Mouse (Mus musculus): ENCODE results near the gene Ing2. TPM values are rescaled to one million over a fixed set of nuclear protein-coding genes. Genes with fewer than 3 reads are reported as not detected.
A peak's percentile ranks its signal among the peaks of the same experiment; 100 is the strongest.

Ing2 gene
- polyA plus RNA-seq, 1 experiment from 2014 or later: 15.9 TPM

GRCm38 (mm10) chr8:47691831-47692230 is 16.5 kb upstream of the Ing2 start:
- Histone ChIP-seq H3K4me1 (peaks cover 7% of the 10 kb centered on the region; the same call in 1 of the 2 replicates), H3K9ac (no peak overlapping the region), H3K36me3 (no peaks in the 10 kb centered on the region), H3K4me3 (no peak overlapping the region), H3K27ac (no peak overlapping the region), H3K4me2 (replicated peaks) (no peak overlapping the region), H3K9me3 (replicated peaks) (peaks cover 7% of the 10 kb centered on the region; the same call in 1 of the 2 replicates), H3K27me3 (peaks cover 8% of the 10 kb centered on the region; the same call in 1 of the 2 replicates)
- no peak for ATAC-seq (ENCODE audit: low FRiP score)
- WGBS: 76% methylated on average over 9 of the region's 10 CpGs

DNA sequence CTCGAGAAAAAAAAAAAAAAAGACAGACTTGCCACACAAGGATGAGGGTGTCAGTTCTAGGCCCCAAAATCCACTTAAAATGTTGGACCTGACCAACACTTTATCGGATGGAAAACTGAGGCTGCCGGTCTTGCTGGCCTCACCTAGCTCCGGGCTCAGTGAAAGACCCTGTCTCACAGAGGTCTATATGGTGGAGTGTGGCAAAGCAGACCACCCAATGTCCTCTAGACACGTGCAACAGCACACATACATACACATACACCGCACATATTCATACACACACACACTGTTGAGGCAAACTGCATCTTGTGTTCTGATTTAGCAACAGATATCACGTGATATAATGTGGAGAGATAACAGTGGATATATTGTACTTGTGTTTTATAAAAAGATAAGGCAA is 15.9 kb upstream of the Ing2 start:
- H3K9ac ChIP-seq: no peak overlapping the region
- ATAC-seq (ENCODE audit: low FRiP score): no peak
- peak overlapping the region; percentile 53; the same call in 1 of the 2 replicates for H3K4me2 ChIP-seq (replicated peaks)
- peaks cover 7% of the 10 kb centered on the region; the same call in 1 of the 2 replicates for H3K9me3 ChIP-seq (replicated peaks)
- peaks cover 7% of the 10 kb centered on the region; the same call in 1 of the 2 replicates for H3K4me1 ChIP-seq
- no peak overlapping the region for H3K4me3 ChIP-seq
- WGBS: 47% methylated on average over 7 of the region's 7 CpGs
- peaks cover 8% of the 10 kb centered on the region; the same call in 1 of the 2 replicates for H3K27me3 ChIP-seq
- no peaks in the 10 kb centered on the region for H3K36me3 ChIP-seq
- H3K27ac ChIP-seq: no peak overlapping the region

DNA sequence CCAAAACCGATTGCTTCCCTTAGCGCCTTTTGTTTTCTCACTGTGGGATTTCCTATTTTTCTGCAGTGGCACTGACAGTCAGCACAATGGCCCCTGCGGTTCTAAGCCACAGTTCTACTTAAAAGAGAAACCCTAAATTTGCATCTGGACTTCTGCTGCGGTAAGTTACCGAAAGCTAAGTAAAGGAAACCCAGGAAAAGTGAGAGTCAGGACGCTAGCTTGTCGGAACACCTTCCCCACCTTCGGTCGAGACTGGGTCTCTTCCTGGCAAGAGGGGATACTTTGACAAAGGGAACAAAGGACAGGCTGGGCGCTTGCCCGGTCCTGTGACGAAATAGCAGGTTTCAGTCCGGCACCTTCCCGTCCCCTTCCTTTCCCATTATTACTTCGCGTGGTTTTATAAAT is 15.3 kb upstream of the Ing2 start:
- H3K9me3 ChIP-seq (replicated peaks): peaks cover 7% of the 10 kb centered on the region; the same call in 1 of the 2 replicates
- H3K4me3 ChIP-seq: peak overlapping the region; percentile 19
- no peaks in the 10 kb centered on the region for H3K36me3 ChIP-seq
- H3K27ac ChIP-seq: no peak overlapping the region
- H3K9ac ChIP-seq: peak overlapping the region; percentile 20
- WGBS: 3% methylated on average over 16 of the region's 16 CpGs
- H3K4me2 ChIP-seq (replicated peaks): peak overlapping the region; percentile 53
- H3K27me3 ChIP-seq: peaks cover 8% of the 10 kb centered on the region; the same call in 1 of the 2 replicates
- peaks cover 7% of the 10 kb centered on the region; the same call in 1 of the 2 replicates for H3K4me1 ChIP-seq
- ATAC-seq (ENCODE audit: low FRiP score): no peak

- ATAC-seq (ENCODE audit: low FRiP score): 0 out of 2 replicates have a peak, but pooled peaks have one; percentile 17
- peaks cover 7% of the 10 kb centered on the region; the same call in 1 of the 2 replicates for H3K9me3 ChIP-seq (replicated peaks)
- H3K9ac ChIP-seq: no peak overlapping the region
- H3K27me3 ChIP-seq: peaks cover 8% of the 10 kb centered on the region; the same call in 1 of the 2 replicates
- no peak overlapping the region for H3K27ac ChIP-seq
- 52% methylated on average over 12 of the region's 12 CpGs for WGBS
- peaks cover 7% of the 10 kb centered on the region; the same call in 1 of the 2 replicates for H3K4me1 ChIP-seq
- H3K4me3 ChIP-seq: no peak overlapping the region
- H3K4me2 ChIP-seq (replicated peaks): no peak overlapping the region
- H3K36me3 ChIP-seq: no peaks in the 10 kb centered on the region
Measured at GRCm38 (mm10) chr8:47689704-47690326, 14.5 kb upstream of the Ing2 start.

DNA sequence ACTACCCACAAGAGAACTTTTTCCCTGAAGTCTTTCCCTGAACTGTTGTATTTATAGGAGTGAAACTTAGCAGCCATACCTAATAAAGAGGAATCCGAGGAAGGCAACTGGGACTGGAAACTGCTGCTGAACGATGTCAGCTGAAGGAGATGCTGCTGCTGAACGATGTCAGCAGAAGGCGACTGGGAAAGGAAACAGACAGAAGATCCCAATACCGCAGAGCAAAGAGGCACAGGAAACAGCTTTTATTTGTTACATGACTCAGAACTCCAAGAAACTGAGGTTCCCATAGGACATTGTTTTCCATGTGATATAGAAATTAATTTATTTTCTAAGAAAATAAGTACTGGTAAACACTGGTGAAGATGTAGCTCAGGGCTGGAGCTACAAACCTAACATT is 9.1 kb upstream of the Ing2 start:
- no peak for ATAC-seq (ENCODE audit: low FRiP score)
- no peaks in the 10 kb centered on the region for H3K36me3 ChIP-seq
- H3K4me2 ChIP-seq (replicated peaks): no peak overlapping the region
- no peak overlapping the region for H3K9ac ChIP-seq
- H3K4me1 ChIP-seq: 0 out of 2 replicates have a peak, but pooled peaks cover 2% of the 10 kb centered on the region
- H3K27ac ChIP-seq: no peak overlapping the region
- peaks cover 4% of the 10 kb centered on the region; the same call in 1 of the 2 replicates for H3K9me3 ChIP-seq (replicated peaks)
- H3K27me3 ChIP-seq: no peaks in the 10 kb centered on the region
- WGBS: 83% methylated on average over 5 of the region's 5 CpGs
- no peak overlapping the region for H3K4me3 ChIP-seq

DNA sequence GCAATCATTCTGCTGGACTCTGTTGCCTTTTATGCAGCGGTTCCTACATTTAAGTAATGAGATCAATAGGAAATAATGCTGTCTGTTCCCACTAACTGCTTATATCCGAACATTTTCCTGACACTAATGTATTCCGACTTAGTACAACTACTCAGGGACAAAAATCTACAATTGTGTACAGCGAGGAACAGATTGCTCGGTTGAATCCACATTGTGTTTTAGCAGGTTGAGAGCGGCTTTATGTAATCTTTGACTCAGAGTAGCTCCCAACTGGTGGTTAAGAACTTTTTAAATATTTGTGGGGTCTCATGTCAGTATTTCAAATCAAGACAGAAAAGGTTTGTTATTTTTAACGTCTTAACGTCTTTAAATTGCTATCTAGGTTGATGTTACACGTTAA is 8.6 kb upstream of the Ing2 start:
- H3K9ac ChIP-seq: no peak overlapping the region
- H3K4me2 ChIP-seq (replicated peaks): no peak overlapping the region
- no peaks in the 10 kb centered on the region for H3K36me3 ChIP-seq
- 90% methylated on average over 9 of the region's 9 CpGs for WGBS
- no peaks in the 10 kb centered on the region for H3K27me3 ChIP-seq
- ATAC-seq (ENCODE audit: low FRiP score): no peak
- H3K4me1 ChIP-seq: no peaks in the 10 kb centered on the region
- H3K4me3 ChIP-seq: no peak overlapping the region
- H3K27ac ChIP-seq: no peak overlapping the region
- no peaks in the 10 kb centered on the region for H3K9me3 ChIP-seq (replicated peaks)

DNA sequence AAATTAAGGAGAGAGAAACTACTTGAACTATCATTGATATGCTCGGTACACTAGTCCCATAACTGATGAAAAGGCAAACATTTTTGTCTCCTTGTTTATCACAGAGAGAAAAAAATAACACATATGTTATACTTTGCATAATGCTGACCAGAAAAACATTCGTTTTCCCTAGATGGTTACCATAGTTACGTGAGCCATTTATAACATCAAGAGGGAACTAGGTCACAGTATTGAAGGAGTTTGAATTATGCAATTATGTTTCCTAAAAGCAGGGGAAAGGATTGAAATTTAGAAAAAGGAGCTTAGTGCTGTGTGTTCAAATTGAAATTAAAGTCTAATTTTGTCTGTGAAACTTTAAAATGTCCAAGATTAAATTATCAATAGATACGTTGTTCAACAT is 5.0 kb upstream of the Ing2 start:
- WGBS: 86% methylated on average over 4 of the region's 4 CpGs

GRCm38 (mm10) chr8:47679603-47680002 is 4.2 kb upstream of the Ing2 start:
- no peak for ATAC-seq (ENCODE audit: low FRiP score)
- Histone ChIP-seq H3K4me1 (peaks cover 7% of the 10 kb centered on the region), H3K9ac (no peak overlapping the region), H3K4me2 (replicated peaks) (no peak overlapping the region), H3K4me3 (no peak overlapping the region), H3K27ac (no peak overlapping the region), H3K9me3 (replicated peaks) (no peaks in the 10 kb centered on the region), H3K27me3 (no peaks in the 10 kb centered on the region), H3K36me3 (no peaks in the 10 kb centered on the region)
- 83% methylated on average over 1 of the region's 1 CpGs for WGBS

More for the DNA sequence above, 5.0 kb upstream of the Ing2 start:
- Histone ChIP-seq H3K27me3 (no peaks in the 10 kb centered on the region), H3K4me3 (no peak overlapping the region), H3K9ac (no peak overlapping the region), H3K9me3 (replicated peaks) (no peaks in the 10 kb centered on the region), H3K27ac (no peak overlapping the region), H3K36me3 (no peaks in the 10 kb centered on the region), H3K4me1 (peaks cover 7% of the 10 kb centered on the region), H3K4me2 (replicated peaks) (no peak overlapping the region)
- no peak for ATAC-seq (ENCODE audit: low FRiP score)

- Histone ChIP-seq H3K9me3 (replicated peaks) (no peaks in the 10 kb centered on the region), H3K36me3 (no peaks in the 10 kb centered on the region), H3K4me2 (replicated peaks) (peak overlapping the region; percentile 74), H3K4me3 (no peak overlapping the region; the same call in 1 of the 2 replicates), H3K9ac (no peak overlapping the region; the same call in 1 of the 2 replicates), H3K27me3 (no peaks in the 10 kb centered on the region), H3K4me1 (peaks cover 7% of the 10 kb centered on the region), H3K27ac (no peak overlapping the region)
- ATAC-seq (ENCODE audit: low FRiP score): no peak
- WGBS: 58% methylated on average over 2 of the region's 2 CpGs
Measured at GRCm38 (mm10) chr8:47676631-47677030, 1.3 kb upstream of the Ing2 start.

DNA sequence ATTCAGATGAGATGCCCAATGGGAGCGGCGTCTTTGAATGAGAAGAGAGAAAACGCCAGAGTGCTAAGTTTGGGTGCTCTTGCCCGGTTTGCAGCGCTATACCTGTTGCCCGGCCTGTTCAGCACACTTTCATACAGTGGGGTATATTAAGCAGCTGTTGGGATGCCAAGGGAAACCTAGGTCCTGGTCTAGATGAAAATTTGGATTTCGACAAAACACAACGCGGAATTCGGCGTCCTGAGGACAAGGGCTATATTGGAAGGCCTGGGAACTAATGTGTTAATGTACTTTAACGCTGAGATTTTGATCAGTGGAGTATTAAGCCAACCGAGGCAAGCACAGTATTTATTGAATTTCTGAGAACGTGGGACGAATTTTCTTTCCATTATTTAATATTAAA is 868 bp upstream of the Ing2 start:
- Histone ChIP-seq H3K36me3 (no peaks in the 10 kb centered on the region), H3K27me3 (no peaks in the 10 kb centered on the region), H3K4me3 (peak overlapping the region; percentile 89), H3K4me1 (peaks cover 7% of the 10 kb centered on the region), H3K4me2 (replicated peaks) (peak overlapping the region; percentile 74), H3K9ac (peak overlapping the region; percentile 91), H3K27ac (peak overlapping the region; percentile 95), H3K9me3 (replicated peaks) (no peaks in the 10 kb centered on the region)
- ATAC-seq (ENCODE audit: low FRiP score): no peak
- WGBS: 2% methylated on average over 15 of the region's 15 CpGs

DNA sequence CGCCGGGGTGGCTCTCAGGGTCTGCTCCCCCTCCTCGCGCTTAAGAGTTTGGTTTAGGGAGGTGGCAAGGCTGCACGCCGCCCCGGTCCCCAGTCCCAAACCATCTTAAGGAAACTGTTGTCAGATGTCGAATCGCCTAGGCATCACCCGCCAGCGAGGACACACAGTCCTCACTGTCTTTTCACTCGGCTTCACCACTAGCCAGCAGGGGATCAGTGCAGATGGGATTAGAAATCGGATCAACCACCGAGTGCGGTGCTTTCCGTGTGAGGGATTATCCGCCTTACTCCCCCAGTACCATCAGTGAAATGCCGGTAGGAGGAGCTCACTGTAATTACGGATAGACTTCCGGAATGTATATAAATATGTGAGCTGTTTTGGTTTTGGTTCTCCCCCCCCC is 430 bp upstream of the Ing2 start:
- peak; percentile 3; the same call in 1 of the 2 replicates for ATAC-seq (ENCODE audit: low FRiP score)
- Histone ChIP-seq H3K4me2 (replicated peaks) (peak overlapping the region; percentile 74), H3K4me1 (peaks cover 7% of the 10 kb centered on the region), H3K9me3 (replicated peaks) (no peaks in the 10 kb centered on the region), H3K9ac (peak overlapping the region; percentile 91), H3K27ac (peak overlapping the region; percentile 95), H3K4me3 (peak overlapping the region; percentile 89), H3K27me3 (no peaks in the 10 kb centered on the region), H3K36me3 (no peaks in the 10 kb centered on the region)
- WGBS: under 1% methylated on average over 20 of the region's 20 CpGs

GRCm38 (mm10) chr8:47674140-47674776 is 1.1 kb downstream of the Ing2 start:
- peak overlapping the region; percentile 74 for H3K4me2 ChIP-seq (replicated peaks)
- H3K27me3 ChIP-seq: no peaks in the 10 kb centered on the region
- H3K36me3 ChIP-seq: no peaks in the 10 kb centered on the region
- ATAC-seq (ENCODE audit: low FRiP score): peak; percentile 48
- peak overlapping the region; percentile 89 for H3K4me3 ChIP-seq
- peak overlapping the region; percentile 91 for H3K9ac ChIP-seq
- WGBS: under 1% methylated on average over 43 of the region's 59 CpGs
- peaks cover 7% of the 10 kb centered on the region for H3K4me1 ChIP-seq
- no peaks in the 10 kb centered on the region for H3K9me3 ChIP-seq (replicated peaks)
- peak overlapping the region; percentile 95 for H3K27ac ChIP-seq

All from hindbrain, embryonic 12.5 days (tissue).